Mouse (Mus musculus) E14TG2a.4 (cell line): ENCODE results near the gene Fars2.

Source experiments
- CTCF ChIP-seq: conservative IDR thresholded peaks from 2 replicates; pipeline ENCODE4 v1.5.1; 2014; ENCODE audit warnings: low read length
- NANOG ChIP-seq: IDR thresholded peaks from 2 replicates; pipeline ENCODE4 v1.6.1; 2014; ENCODE audit warnings: borderline replicate concordance, low read length, mixed read lengths
- POU5F1 ChIP-seq: IDR thresholded peaks from 2 replicates; pipeline ENCODE4 v1.6.1; 2014; ENCODE audit warnings: low read length, borderline replicate concordance

GRCm38 (mm10) chr13:36578569-36579333, 461.5 kb downstream of the Fars2 start:
- TF ChIP-seq CTCF (no peak), NANOG (no peak), POU5F1 (no peak)
